Mouse (Mus musculus): Measurements from ENCODE around the gene Itgb1bp1.

DNA sequence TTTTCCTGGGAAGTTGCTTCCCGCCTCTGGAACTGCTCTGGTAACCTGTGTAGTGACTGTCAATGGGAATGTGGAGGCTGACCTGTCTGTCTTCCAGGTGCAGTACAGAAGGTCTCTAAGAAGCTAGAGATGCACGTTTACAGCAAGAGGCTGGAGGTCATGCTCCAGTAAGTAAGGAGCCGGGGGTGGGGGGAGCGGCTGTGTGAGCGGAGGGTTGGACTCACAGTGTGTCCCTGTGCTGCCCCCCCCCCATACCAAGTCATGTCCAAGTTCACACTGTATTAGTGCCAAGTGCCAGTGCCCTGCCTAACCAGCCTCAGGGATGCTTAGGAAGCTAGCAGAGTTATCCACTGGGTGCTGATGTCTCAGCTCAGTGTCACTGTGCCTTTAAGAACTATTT is 26.1 kb upstream of the Itgb1bp1 start:
- TF ChIP-seq CTCF (IDR thresholded peaks at IDR 0.05) (no peak), EP300 (IDR thresholded peaks at IDR 0.05) (no peak)

Measured in lung, postnatal 0 days (tissue).